Mouse (Mus musculus) ZHBTc4 (cell line): ENCODE results near the gene Nod1.

Source experiments
- DNase-seq: peaks from one replicate; pipeline ENCODE4 v3.0.0-alpha.2; 2011; ENCODE audit warnings: low read depth, low spot score

Nod1 gene

DNA sequence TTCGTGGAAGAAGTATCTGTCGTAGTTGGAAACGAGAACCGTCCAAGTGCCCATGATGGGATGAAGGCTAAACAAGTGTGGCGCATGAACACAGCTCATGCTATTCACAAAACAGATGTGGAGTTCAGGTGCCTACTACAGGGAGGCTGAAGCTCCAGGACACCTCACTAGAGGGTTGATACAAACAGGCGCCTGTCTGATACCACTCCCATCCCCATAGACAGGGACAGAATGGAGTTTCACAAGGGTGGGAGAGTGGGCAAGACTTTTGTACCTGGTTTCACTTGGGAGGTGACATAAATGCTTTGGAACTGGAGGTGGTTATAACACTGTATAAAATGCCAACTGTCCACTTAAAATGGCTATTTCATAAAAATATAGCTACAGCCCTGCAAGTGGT lies 7.0 kb upstream of the Nod1 start:
- no peak for DNase-seq

DNA sequence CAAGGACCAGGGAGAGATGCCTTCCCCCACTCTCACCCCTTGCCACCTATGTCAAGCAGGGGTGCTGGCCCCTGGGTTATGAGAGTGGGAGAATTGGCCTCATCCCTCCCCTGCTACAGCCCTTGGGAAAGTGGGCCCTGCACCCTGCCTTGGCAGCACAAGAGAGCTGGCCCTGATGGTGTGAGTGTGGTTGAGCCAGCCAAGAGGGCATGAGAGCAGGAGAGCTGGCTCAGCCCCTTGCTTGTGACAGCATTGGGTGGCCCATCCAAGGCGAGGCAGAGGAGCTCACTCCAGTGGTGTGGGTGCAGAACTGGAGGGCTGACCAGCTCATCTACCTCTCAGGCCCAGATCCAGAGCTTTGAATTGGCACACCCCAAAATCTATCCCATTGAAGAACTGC lies 3.2 kb upstream of the Nod1 start:
- DNase-seq = no peak

DNA sequence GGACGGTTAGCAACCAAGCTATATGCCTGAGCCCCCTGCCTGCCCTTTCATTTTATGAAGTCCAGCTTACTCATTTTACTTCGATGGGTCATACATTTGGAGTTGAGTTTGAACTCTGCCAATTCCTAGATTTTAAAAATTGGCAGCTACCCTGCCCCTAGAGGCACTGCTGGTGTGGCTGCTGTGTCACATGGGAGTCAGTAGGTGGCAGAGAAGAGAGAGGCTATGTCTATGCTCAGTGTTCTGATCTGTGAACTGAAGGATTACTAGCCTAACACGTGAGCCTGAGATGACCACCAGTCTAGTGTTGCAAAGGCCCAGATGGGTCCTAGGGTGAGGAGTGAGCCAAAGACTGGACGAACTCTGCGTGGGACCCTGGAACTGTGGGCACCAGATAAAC lies 2.1 kb upstream of the Nod1 start:
- peak; percentile 23 for DNase-seq

DNA sequence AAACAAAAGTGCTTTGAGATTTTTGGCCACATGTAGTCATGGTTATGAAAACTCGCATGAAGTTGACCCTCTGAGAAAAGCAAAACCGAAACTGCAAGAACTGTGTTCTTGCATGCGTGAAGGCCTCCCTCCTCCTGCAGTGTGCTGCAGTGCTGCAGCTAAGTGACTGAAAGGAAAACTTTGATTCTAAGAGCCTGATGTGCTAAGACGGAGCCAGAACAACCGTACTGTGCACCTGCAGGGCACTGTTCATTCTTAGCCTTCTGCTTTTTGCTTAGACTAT lies 458 bp upstream of the Nod1 start:
- DNase-seq = no peak

DNA sequence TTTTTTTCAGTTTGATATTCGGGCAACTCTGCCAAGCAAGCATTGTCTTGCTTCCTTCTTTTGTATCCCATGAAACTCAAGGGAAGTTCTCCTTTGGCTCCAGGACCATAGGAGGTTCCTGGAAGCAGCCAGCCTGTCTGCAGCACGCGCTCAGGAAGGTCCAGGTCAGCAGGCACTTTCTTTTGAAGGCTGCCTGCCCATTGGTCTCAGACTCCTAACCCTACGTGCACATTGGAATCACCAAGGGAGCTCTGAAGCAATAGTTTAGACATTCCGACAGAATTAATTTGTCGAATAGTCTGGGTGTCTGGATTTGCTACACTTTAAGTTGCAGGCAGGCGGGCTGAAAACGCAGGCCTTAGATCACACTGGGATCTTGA lies 691 bp downstream of the Nod1 start:
- DNase-seq = no peak

DNA sequence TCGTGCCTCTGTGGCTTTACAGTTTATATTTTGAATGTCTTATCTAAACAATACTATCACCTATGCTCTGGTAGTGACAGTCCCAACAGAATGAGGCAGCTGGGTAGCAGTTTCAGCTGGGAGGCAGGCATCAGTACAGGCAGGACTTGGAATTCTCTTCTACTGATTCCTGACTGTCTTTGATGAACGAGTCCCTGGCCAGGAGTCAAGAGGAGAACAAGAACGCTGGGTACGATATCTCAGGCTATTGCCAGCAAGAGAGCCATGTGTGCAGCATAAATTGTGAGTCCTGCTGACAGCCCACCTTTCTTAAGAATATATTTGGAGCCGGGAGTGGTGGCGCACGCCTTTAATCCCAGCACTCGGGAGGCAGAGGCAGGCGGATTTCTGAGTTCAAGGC lies 1.9 kb downstream of the Nod1 start:
- no peak for DNase-seq

DNA sequence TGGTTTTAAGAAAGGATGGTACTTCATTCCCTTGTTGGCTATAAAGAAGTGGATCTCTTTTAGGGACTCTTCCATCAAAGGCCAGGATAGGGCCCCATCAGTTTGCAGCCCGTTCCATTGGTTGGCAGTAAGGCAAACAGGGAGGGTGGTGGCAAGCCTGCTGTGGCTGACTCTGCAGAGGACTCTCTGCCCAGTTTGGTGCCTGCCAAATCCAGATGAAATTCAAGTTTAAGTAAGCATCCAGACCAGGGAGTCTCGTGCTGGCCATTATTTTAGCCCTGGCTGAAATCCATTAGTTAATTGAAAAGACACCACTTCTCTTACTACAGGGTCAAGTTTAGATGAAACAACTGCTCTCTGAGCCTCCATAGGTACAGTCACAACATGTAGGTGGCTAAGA lies 2.6 kb downstream of the Nod1 start:
- DNase-seq = no peak

DNA sequence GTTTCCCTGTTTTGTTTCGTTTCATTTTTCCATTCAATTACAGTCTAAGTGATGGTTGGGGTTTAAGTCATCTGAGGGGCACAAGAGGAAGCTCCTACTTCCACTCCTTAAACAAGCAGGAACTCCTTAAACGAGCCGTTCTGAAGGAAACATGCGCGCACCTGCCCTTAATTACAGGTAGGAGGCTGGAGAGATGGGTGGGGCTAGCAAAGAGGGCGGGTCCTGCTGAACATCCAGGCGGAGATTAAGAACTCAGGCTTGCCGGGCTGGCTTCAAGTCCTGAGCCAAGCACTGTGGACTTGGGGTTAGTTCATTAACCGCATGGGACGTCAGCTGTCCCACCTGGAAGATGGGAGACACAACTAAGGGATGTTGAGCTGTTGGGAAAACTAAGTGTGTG lies 4.8 kb downstream of the Nod1 start:
- DNase-seq = peak; percentile 39

DNA sequence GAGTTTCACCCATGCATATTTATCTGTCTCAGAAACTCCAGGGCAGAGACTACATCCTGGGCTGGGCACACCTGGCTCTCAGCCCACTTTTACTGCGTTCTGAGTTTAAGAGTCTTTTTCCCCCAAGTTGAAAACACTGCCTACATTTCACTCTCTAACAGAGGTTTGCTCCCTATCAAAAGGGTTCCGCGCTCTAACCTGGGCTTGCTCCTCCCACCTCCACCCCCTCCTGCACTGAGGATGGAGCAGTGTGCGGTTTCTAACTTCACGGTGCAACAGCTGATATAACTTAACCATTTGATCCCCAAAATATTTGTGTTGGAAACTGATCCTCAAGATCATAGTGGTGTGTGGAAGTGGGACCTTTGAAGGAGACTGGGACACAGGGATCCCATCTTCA lies 7.2 kb downstream of the Nod1 start:
- no peak for DNase-seq

DNA sequence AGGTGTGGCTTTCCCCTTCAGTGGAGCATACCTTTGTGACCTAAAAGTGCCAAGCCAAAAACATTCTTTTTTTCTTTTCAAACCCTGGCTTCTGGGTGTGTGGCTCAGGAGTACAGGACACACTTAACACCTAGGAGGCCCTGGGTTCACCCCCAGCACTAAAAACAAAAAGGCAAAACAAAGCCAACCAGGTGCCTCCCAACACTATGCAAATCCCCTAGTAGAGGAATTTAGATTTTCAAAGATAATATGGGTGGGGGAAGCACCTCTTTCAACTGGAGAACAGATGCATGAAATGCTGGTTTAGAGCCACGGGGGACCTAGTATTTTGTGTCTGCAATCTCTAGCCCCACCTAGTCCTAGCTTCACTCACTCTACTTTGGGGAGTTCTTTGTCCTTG lies 7.7 kb downstream of the Nod1 start:
- DNase-seq = peak; percentile 67

DNA sequence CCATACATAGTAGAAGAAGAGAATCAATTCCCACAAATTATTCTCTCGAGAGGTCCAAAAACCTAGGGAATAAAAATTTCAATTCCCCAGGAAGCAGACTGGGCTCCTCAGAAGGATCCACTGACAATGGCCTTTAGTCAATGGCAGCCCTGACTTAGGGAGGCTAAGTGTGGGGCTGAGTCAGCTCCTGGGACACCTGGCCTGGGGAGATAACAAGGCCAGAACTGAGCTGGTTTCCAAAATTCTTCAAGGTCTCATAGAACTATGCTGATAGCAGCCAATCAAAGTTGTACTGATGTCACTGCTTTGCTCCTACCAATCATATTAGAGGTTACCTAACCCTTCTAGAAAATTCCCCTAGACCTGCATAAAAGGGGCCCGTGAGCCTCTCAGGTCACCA lies 8.8 kb downstream of the Nod1 start:
- no peak for DNase-seq

DNA sequence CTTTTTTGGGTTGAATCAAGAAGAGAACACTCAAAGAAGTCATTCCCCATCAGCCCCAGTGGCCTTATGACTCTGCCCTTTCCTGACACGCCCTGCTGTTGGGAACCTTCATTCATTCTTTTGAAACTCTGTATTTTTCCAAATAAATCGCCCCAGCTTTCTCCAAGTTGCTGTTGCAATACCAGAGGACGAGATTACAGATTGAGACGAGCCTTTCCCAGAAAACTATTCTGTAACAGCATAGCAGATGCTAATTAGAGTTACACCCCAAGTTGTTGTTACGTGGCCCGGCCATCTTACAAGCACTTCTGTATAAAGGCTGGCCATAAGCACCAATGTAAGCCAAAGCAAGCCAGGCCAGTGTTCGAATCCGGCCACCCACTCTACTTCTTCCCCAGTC lies 14.8 kb downstream of the Nod1 start:
- DNase-seq = no peak

DNA sequence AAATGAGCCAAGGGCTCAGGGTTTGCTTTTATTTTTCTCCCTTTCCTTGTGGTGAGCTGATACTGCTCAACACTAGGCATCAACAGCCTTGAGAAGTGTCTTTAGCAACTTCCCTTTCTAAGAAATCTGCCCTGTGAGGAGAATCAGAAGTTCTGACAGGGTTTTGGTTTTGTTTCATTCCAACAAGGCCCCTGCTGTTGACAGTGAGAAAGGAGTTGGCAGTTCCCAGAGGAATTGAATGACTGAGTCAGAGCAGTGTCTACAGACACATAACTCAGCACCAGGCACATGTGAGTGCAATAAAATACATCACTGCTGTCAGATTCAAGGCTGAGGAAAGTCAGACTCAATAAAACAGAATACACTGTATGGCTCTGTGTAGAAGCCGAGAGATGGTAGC lies 16.0 kb downstream of the Nod1 start:
- no peak for DNase-seq

DNA sequence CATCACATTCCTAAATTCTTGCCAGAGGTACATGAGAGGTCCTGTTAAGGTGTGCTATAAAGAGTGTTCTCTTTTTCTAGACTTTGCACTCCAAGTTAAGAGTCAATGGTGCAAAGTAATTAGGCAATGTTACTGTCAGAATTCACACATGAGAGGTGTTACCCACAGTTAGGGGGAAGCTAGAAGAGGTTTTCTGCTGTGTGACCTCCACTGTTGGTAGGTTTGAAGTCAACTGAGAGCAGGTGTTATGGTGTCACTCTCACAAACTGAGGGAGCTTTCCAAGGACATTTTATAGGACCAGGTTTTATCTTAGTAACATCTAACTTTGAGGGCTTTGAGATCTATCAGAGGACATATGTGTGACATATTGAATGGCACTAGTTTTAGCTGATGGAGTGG lies 16.5 kb downstream of the Nod1 start:
- no peak for DNase-seq

DNA sequence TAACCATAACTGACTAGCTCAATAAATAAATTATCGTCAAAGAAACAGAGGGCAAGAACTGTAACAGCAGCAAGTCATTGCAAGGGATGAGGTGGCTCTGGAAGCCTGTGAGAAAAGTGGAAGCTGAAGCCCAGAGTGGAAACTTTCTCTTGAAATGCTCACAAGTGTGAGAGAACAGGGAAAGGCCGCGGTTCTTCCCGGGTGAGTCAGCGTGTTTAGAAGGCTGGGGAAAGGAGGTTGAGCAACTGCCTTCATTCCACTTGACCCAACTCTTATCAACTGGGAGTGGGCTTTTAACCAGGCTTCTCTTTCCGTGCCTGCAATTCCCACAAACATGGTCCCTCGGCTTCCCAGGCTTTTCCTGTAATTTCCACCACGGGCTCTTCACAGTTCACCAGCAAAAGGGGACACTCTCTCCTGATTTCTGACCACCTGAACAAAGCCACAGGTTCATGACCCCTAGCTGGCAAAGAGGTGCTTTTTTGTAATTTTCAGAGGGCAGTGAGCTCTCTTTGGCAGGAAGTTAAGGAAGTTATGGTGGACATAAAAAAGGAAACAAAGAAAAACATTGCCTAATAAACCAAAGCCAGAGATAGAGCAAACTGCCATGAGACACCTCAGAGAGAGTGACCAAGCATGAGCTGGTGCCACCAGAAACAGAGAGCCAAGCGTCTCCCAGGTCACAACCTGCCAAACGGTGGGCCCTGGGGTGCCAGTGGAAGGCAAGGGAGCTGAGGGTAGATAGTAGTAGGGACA lies 17.6 kb downstream of the Nod1 start:
- no peak for DNase-seq

DNA sequence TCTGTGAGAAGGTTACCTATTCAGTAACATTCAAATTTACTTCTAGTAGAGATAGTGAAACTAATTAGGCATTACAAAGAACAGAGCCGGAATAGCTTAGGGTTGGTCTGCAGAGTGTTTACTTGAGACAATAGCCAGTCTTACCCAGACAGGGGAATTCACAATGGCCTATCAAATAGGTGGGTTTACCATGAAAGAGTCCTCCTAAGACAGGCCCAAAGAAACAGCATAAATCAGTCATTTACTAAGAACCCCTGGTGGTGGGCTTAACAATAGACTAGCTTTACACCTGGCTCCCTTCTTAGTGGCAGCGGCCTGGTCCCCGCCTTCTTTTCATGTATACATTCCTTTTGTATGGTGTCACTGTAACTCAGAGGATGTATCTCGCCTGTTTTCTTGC lies 19.0 kb downstream of the Nod1 start:
- peak; percentile 76 for DNase-seq

DNA sequence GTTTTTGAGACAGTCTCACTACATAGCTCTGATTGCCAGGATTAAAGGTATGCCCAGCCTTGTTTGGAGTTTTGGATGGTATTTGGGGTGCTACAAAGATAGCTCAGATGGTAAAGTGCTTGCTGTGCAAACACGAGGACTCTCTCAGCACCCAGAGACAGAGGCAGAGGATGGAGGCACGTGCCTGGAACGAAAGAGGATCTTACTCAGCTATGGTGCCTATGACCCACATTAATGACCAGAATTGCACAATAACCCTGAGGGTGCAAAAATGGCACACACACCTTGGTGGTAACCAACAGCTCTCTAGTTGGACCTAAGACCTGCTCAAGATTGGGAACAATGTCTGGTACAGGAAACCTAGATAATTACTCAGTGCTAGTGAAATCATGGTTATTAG lies 19.9 kb downstream of the Nod1 start:
- DNase-seq = no peak

DNA sequence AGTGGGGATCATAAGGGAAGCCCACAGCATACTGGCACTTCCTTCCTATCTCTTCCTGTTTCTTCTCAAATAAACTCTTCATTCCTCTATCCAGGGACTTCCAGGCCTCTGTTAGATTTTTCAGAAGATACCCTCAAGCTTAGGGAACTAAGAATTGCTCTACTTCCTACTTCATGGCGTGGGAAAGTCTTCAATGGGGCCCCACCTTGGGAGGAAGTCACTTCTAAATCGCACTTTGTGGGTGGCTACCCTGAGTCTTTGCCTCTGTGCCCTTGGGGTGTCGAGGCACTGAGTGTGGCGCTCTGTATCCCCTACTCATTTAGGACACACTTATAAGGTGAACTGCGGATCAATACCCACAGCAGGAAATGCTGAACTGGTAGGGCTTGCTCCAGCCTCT lies 23.7 kb downstream of the Nod1 start:
- DNase-seq = no peak

DNA sequence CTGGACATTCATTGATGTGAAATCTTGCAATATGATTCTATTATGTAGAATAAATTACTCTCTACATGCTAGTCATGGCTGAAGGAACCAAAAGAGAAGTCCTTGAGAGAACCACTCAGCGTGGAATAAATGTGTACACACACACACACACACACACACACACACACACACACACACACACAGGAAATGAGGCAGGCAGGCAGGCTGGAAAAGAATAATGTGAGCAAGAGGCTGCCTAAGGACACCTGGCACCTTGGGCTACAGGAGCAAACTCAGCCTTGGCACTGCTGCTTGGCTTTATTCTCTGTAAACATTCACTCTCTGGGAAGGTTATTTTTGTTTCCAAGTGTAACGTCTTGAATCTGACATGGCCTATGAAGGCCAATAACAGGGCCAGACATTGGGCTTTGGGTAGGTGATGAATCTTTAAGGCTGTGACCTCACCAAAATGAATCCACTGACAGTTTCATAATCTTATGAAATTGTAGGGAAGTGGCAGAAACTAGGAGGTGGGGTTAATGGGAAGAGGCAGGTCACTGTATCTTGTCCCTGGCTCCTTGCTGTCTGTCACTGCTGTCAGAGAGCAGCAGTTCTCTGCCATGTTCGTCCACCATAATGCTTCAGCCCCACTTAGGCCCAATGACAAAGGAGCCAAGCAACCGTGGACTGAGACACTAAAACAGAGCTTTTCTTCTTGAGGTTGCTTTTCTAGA lies 26.0 kb downstream of the Nod1 start:
- DNase-seq = no peak

DNA sequence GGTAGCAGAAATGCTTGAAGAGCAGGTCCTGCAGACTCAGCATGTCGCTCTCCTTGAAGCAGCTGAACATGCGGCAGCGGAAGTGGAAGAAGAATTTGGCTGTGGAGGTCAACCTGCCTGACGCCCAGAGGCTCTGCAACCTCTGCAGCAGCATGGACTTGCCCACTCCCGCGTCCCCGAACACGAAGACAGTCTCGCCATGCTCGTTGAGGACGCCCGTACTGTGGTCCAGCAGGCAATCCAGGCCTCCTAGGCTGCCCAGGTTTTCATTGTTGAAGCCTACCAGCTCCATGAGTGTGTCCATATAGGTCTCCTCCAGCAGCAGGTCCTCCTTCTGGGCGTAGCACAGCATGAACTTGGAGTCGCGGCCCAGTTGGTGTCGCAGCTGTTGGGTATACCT lies 27.9 kb downstream of the Nod1 start:
- DNase-seq = no peak

DNA sequence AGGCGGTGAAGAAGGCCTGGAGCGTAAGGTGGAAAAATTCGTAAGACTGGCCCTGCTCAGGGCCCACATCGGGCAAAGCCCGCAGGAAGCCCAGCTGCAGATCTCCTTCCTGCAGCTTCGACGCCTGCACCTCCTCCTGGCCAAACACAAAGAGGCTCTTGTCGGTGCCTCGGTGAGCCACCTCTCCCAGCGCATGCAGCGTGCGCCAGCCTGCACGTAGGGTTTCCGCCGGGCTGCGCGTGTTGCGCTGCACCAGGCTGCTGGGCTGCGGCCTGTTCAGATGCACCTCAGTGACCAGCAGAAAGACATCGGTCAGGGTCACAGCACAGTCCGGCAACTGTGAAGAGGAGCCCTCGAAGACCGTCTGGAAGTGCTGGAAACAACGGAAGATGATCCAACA lies 28.7 kb downstream of the Nod1 start:
- DNase-seq = peak; percentile 56

DNA sequence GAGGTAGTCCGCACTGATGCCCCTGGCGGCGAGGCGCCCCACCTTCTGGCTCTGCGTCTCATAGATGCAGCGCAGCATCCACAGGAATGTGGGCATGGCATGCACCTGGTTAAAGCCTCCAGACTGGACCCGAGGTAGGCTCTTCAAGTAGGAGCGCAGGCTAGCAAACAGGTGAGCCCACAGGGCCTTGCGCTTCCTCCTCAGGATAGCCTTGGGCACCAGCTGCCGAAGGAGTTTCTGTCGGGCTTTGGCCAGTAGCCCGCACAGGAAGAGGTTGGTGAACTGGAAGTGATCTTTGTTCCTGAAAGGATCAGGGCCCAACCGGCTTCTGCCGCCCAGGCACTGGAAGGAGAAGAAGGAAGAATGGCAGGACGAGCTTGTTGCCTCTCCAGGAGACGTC lies 29.1 kb downstream of the Nod1 start:
- DNase-seq = peak; percentile 60

DNA sequence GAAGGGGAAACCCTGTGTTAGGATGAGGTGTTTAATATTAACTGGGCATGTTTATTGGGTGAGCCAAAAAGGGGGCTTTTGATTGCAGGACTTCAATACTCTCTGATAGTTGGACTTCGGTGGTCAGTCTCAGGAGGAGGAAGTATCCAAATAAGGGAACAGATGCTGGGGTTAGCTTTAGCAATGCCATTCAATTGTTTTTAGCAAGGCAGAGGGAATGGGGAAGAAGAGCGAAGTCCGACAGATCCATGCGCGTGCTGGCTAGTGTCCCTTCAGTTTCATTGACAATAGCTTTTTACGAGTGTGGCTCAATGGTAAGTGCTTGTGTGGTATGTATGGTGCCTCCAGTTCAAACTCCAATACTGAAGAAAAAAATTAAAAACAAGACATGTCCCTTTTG lies 31.3 kb downstream of the Nod1 start:
- no peak for DNase-seq

DNA sequence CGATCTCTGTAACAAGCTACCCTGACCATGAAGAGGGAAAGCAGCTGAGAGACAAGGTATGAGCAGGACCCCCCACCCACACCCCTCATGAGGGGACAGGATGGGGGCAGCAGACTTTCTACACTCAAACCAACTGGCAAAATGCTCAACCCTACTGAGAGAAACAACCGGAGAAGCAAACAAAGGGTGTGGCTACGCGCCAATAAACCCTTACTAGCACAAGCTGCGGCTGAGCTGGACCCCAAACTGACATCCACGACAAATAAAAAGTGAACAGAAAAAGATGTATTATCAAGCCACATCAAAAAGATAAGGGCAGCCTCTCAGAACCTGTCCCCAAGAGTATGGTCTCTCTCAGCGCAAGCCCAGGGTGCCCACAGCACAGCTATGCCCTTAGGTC lies 32.3 kb downstream of the Nod1 start:
- no peak for DNase-seq
